Mouse (Mus musculus): ENCODE data around the gene Josd2. TPM values are rescaled to one million over a fixed set of nuclear protein-coding genes. Genes with fewer than 3 reads are reported as not detected.
A peak's percentile ranks its signal among the peaks of the same experiment; 100 is the strongest.

Josd2 gene
- total RNA-seq, 2 experiments from 2014 or later, result 71.8 to 81.4 TPM

GRCm38 (mm10) chr7:44500046-44500445 is 32.3 kb downstream of the Josd2 start:
- no peak for DNase-seq

- DNase-seq, result peak; percentile 83
Measured at GRCm38 (mm10) chr7:44501563-44502115, 33.9 kb downstream of the Josd2 start.

- no peak for DNase-seq
Measured at GRCm38 (mm10) chr7:44507491-44507890, 39.7 kb downstream of the Josd2 start.

- DNase-seq, result no peak
Measured at GRCm38 (mm10) chr7:44519240-44519913, 51.6 kb downstream of the Josd2 start.

- no peak for DNase-seq
Measured at GRCm38 (mm10) chr7:44520990-44521389, 53.2 kb downstream of the Josd2 start.

Small RNAs within 50 kb of the gene (microRNA-seq; reads per million reads assigned to microRNA genes)
- gene Mir7052, result 2.8 to 3.5 reads per million in 2 experiments

Other genes with a start within 250 kb of the Josd2 start
- not detected for gene Klk1, start 242.6 kb upstream of the Josd2 start, total RNA-seq (2021)
- not detected for gene Gm36864, start 231.8 kb upstream of the Josd2 start, total RNA-seq (2021)
- gene 1700028J19Rik, start 221.3 kb upstream of the Josd2 start, total RNA-seq (2021), result under 1 TPM; 0.61 to 0.79 TPM
- gene 2410002F23Rik, start 221.3 kb upstream of the Josd2 start, total RNA-seq (2021), result 10 to 100 TPM; 72.0 to 72.7 TPM
- gene Acp4, start 210.6 kb upstream of the Josd2 start, total RNA-seq (2021), result not detected
- gene Gm15517, start 206.5 kb upstream of the Josd2 start, total RNA-seq (2021), result not detected
- under 1 TPM; 0.71 to 0.92 TPM for gene Clec11a, start 161.1 kb upstream of the Josd2 start, total RNA-seq (2021)
- gene Shank1, start 157.7 kb upstream of the Josd2 start, total RNA-seq (2021), result 1 to 10 TPM; 3.5 to 4.6 TPM
- 1 to 10 TPM in 1 of 2 experiments, under 1 TPM in 1; 0.88 to 1.4 TPM for gene Syt3, start 83.9 kb upstream of the Josd2 start, total RNA-seq (2021)
- not detected for gene 1700008O03Rik, start 82.2 kb upstream of the Josd2 start, total RNA-seq (2021)
- 10 to 100 TPM; 50.2 to 51.9 TPM for gene Lrrc4b, start 39.0 kb upstream of the Josd2 start, total RNA-seq (2021)
- gene Aspdh, start 2.6 kb upstream of the Josd2 start, total RNA-seq (2021), result 1 to 10 TPM; 2.2 TPM
- 10 to 100 TPM; 91.4 to 93.4 TPM for gene Emc10, start 28.5 kb downstream of the Josd2 start, total RNA-seq (2021)
- 1 to 10 TPM; 6.3 to 6.7 TPM for gene Fam71e1, start 28.6 kb downstream of the Josd2 start, total RNA-seq (2021)
- 10 to 100 TPM; 15.3 to 15.8 TPM for gene Mybpc2, start 56.7 kb downstream of the Josd2 start, total RNA-seq (2021)
- gene Spib, start 64.1 kb downstream of the Josd2 start, total RNA-seq (2021), result under 1 TPM; 0.43 to 0.76 TPM
- gene Pold1, start 80.9 kb downstream of the Josd2 start, total RNA-seq (2021), result 10 to 100 TPM; 42.4 to 46.5 TPM
- gene Nr1h2, start 86.0 kb downstream of the Josd2 start, total RNA-seq (2021), result 10 to 100 TPM; 45.5 to 47.2 TPM
- under 1 TPM; 0.50 to 0.59 TPM for gene Napsa, start 104.4 kb downstream of the Josd2 start, total RNA-seq (2021)
- under 1 TPM; 0.38 to 0.43 TPM for gene Kcnc3, start 122.7 kb downstream of the Josd2 start, total RNA-seq (2021)
- gene Myh14, start 202.9 kb downstream of the Josd2 start, total RNA-seq (2021), result 10 to 100 TPM; 11.8 to 14.3 TPM
- not detected for gene Izumo2, start 240.8 kb downstream of the Josd2 start, total RNA-seq (2021)

Measured in heart, postnatal 4 days (tissue).